Mouse (Mus musculus) spleen, adult 18-20 months (tissue): ENCODE measurements around the gene Supt3.

Experiments
- DNase-seq, 2 experiments: peaks; one replicate each; pipeline ENCODE4 v3.0.0; 2022; ENCODE audit warnings: mixed read lengths in 2 of 2

Gene Supt3

GRCm38 (mm10) chr17:44782366-44782765, 5.4 kb downstream of the Supt3 start:
- no peak for DNase-seq

DNA sequence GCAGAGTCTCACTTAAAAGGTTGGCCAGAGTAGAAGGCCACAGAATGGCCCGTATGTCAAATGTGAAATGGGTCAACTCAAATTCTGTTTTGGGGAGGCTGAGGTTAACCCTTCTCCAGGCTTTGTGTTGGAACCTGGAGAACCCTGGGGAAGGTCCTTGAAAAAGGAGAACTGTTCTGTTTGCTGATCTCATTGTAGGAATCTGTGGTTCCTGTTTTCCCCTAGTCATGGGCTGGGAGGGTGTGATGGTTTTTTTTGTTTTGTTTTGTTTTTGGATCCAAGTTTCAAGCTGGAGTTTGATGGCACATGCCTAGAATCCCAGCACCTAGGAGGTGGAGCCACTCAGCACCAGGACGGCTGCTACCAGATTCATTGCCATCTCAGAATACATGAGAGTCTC, 6.2 kb downstream of the Supt3 start:
- DNase-seq = no peak

DNA sequence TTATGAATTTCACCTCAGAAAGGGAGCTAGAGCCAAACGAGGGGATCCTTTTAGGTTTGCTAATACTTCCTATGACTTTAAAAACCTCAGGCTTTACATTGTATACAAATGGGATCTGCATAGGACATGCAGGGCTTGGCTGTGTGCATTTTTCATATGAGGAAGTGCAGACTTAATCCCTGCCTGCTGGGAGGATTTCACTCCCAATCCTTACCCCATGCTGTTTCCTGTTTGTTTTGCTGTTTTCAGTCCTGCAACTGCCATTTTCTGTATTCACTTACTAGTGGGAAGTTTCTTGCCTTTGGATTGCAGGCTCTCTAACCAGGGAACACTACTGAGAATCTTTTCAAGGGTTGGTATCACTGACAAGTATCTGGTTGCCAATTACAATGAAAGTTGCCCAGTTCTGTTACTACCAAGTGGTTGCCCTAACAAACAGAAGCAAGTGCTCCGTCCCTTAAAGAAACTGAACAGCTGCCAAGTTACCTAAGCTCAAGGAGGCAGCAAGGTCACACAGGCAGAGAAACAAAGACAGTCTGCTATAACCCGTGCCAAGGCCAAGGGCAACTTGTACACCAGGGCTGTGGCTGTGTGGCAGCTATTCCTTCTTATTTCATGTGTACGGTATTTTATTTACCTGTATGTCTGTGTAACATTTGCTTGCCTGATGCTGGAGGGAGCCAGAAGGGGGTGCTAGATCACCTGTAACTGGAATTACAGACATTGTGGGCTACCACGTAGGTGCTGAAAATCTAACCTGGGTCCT, 12.2 kb downstream of the Supt3 start:
- DNase-seq = no peak

- no peak for DNase-seq
Measured at GRCm38 (mm10) chr17:44792218-44792917, 15.4 kb downstream of the Supt3 start.

DNA sequence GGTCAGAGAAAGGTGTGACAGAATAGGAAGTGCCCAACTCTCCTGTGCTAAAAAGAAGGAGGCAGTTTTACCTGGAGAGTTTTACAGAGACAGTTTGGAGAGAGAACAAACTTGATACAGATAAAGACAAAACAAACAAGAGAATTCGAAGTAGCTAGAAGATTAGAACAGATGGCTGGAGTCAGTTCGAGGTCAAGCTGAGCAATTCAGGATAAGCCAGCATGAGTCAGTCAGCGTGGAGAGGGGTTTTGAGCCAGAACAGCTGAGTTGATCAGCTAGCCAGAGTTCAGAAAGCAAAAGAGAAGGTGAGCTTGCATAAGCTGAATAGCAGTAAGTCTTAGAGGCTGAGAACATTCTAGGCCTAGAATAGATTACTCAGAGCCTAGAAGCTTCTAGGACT, 20.4 kb downstream of the Supt3 start:
- no peak for DNase-seq

- no peak for DNase-seq
Measured at GRCm38 (mm10) chr17:44807031-44807430, 30.1 kb downstream of the Supt3 start.

GRCm38 (mm10) chr17:44814508-44815175, 37.7 kb downstream of the Supt3 start, which contains the start of gene Runx2:
TSS of gene Runx2 (minus strand) at chr17:44814797.
- DNase-seq = no peak

DNA sequence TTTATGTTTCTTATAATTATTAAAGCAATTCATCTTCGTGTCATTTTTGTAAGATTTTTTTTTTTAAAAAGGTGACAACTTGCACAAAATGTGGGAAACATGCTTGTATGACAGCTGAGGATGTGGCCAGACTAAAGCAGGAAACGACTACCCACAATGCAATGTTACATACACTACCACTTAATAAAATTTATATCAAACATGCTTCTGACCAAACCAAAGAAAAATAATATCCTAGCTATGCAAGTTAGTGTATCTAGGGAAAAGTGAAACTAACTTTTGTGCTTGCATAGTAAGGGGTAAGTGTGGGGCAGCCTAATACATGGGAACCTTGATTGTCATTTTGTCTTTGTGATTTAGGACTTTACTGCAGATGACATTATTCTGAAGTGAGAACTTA, 41.9 kb downstream of the Supt3 start:
- DNase-seq = no peak

DNA sequence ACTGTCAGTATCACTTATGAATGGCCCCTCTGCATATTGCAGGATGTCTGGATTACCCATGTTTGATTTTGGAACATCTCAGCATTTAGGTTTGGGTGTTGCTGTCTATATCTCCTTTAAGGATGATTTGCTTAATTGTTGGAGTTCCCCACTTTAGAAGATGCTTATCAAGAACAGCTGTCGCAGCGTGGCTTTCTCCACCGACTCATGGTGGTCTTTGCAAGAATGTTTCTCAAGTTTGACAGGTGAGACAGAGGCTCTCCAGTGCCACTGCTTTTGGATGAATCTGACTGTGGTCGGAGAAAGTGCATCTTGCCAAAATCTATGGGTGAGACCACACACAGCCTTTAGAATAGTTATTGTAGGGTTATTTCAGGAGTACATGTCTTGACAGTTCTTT, 42.9 kb downstream of the Supt3 start:
- DNase-seq = no peak

GRCm38 (mm10) chr17:44821940-44822339, 45.0 kb downstream of the Supt3 start:
- no peak for DNase-seq

GRCm38 (mm10) chr17:44827124-44827523, 50.2 kb downstream of the Supt3 start:
- no peak for DNase-seq

DNA sequence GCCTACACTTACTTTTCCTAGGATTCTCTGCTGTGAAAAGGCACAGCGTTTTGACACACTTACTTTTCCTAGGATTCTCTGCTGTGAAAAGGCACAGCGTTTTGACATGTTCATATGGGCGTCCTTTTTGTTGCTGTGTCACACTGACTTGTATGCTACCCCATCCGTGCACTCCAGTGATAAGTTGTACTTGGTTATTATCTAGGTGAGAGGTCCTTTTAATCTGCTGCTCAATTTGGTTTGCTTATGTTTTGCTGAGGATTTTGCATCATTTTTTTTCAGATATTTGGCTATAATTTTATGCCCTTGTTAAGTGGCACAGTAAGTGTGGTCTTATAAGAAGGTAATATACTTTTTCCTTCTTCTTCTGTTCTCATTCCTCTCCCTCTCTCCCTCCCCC, 51.0 kb downstream of the Supt3 start:
- DNase-seq = no peak

DNA sequence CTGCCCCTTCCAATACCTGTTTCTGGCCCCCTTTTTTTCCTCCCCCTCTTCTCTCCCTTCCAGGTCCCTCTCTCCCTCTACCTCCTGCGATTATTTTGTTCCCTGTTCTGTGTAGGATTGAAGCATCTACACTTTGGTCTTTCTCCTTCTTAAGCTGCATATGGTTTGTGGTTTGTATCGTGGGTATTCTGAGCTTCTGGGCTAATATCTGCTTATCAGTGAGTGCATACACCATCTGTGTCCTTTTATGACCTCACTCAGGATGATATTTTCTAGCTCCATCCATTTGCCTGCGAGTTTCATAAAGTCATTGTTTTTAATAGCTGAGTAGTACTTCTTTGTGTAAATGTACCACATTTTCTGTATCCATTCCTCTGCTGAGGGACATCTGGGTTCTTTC, 52.6 kb downstream of the Supt3 start:
- no peak for DNase-seq

- no peak for DNase-seq
Measured at GRCm38 (mm10) chr17:44831201-44831600, 54.2 kb downstream of the Supt3 start.

GRCm38 (mm10) chr17:44842184-44842583, 65.2 kb downstream of the Supt3 start:
- no peak for DNase-seq

- no peak for DNase-seq
Measured at GRCm38 (mm10) chr17:44863165-44863564, 86.2 kb downstream of the Supt3 start.

GRCm38 (mm10) chr17:44893592-44893991, 116.6 kb downstream of the Supt3 start:
- no peak for DNase-seq

DNA sequence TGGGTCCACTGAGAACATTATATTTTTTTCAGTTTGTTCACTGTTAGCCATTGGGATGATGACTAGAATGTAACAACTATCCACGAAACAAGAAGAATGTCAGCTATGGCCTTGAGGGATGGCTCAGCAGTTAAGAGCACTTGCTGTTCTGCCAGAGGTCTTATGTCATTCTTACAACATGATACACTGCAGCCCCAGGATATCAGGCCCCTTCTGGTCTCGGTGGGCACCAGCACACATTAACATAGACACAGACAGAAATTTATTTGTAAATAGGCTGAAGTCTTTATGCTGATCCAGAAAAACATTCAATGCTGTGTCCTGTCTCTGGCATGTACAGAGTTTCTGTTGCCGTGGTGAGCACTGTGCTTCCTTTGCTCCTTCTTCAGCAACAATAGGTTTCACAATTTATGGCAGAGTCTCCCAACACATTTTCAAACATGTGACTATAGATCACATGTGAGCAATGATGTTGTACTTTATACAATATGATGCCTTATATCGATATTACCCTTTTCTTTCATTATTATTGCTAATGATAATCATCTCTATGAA, 166.7 kb downstream of the Supt3 start:
- no peak for DNase-seq

DNA sequence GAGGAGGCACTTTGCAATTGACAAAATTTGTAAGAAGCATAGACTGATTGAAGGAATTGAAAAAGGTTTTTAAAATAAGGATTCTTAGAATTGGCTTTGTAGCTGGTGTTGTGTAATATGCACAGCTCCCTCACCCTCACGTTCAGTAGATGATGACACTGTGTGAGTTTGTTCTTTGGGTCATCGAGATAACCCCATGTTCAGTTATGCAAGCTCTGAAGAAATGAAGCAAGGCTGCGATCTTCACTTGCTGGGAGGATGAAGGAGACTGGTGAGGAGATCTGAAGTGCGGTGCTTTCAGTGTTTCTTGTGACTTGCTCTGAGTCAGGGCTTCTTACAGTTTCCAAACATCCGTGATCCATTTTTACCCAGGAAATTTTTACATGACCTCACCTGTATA, 168.4 kb downstream of the Supt3 start:
- no peak for DNase-seq

DNA sequence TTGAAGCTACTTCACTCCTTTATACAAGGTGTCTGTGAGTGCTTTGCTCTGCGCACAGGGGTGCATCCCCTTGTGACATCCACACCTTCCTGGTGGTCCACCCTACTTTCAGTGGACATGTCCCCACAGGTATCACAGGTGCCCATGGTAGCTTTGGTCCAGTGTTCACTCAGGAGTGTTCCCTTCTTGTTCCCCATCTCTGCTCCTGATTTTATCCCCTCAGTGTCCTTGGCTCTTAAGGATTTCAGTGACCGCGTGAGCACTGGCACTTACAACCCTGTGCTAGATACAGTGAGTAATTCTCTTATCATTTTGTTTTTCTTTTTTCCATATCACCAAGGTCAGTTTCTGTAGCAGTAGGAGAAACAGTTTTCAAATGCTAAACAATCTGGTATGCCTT, 171.4 kb downstream of the Supt3 start:
- DNase-seq = no peak

- no peak for DNase-seq
Measured at GRCm38 (mm10) chr17:44956671-44957070, 179.7 kb downstream of the Supt3 start.

- DNase-seq = no peak
Measured at GRCm38 (mm10) chr17:44963051-44963798, 186.3 kb downstream of the Supt3 start.

- DNase-seq = no peak
Measured at GRCm38 (mm10) chr17:44967186-44967585, 190.2 kb downstream of the Supt3 start.
